Mouse (Mus musculus): Measurements from ENCODE around the gene Pts.

Pts gene

GRCm38 (mm10) chr9:50493777-50494176 lies 34.7 kb downstream of the Pts start:
- no peak for DNase-seq (ENCODE audit: extremely low read depth, low read depth)

GRCm38 (mm10) chr9:50491531-50492045 lies 36.9 kb downstream of the Pts start:
- DNase-seq (ENCODE audit: extremely low read depth, low read depth) = no peak

- no peak for DNase-seq (ENCODE audit: extremely low read depth, low read depth)
These were observed 37.7 kb downstream of the Pts start for GRCm38 (mm10) chr9:50490836-50491235.

- no peak for DNase-seq (ENCODE audit: extremely low read depth, low read depth)
These were observed 43.0 kb downstream of the Pts start for GRCm38 (mm10) chr9:50485521-50485920.

- DNase-seq (ENCODE audit: extremely low read depth, low read depth) = no peak
These were observed 45.8 kb downstream of the Pts start for GRCm38 (mm10) chr9:50482743-50483142.

- DNase-seq (ENCODE audit: extremely low read depth, low read depth) = no peak
These were observed 49.0 kb downstream of the Pts start for GRCm38 (mm10) chr9:50479476-50479875.

GRCm38 (mm10) chr9:50478826-50479225 lies 49.7 kb downstream of the Pts start:
- DNase-seq (ENCODE audit: extremely low read depth, low read depth) = no peak

- DNase-seq (ENCODE audit: extremely low read depth, low read depth) = no peak
These were observed 51.3 kb downstream of the Pts start for GRCm38 (mm10) chr9:50477270-50477669.

GRCm38 (mm10) chr9:50476651-50477050 lies 51.9 kb downstream of the Pts start:
- DNase-seq (ENCODE audit: extremely low read depth, low read depth) = no peak

GRCm38 (mm10) chr9:50475745-50476144 lies 52.8 kb downstream of the Pts start:
- DNase-seq (ENCODE audit: extremely low read depth, low read depth) = no peak

- no peak for DNase-seq (ENCODE audit: extremely low read depth, low read depth)
These were observed 53.2 kb downstream of the Pts start for GRCm38 (mm10) chr9:50475318-50475717.

All from MEL-GATA-1-ER (cell line).